Mouse (Mus musculus) CH12.LX (cell line): ENCODE results near the gene 9130019O22Rik. TPM values are rescaled to one million over a fixed set of nuclear protein-coding genes. Genes with fewer than 3 reads are reported as not detected.
A peak's percentile ranks its signal among the peaks of the same experiment; 100 is the strongest.

Experiments used
- DNase-seq: peaks from one replicate; pipeline ENCODE4 v3.0.0-alpha.2; 2013; ENCODE audit errors: extremely low read depth
- H3K27ac ChIP-seq: 2 replicates; pipeline ENCODE4 v1.5.1; 2012; ENCODE audit warnings: low read depth, mild to moderate bottlenecking, control low read depth, moderate library complexity; ENCODE audit not compliant: insufficient read depth
- H3K27me3 ChIP-seq: replicated peaks from 2 replicates; pipeline ENCODE3; 2012; ENCODE audit warnings: inconsistent platforms
- H3K36me3 ChIP-seq, 2 experiments: replicated peaks in 1 of 2; 2 replicates each; pipeline versions ENCODE3 to v1.6.1; 2012; ENCODE audit warnings: inconsistent platforms in 1 of 2, low read length in 1 of 2, mild to moderate bottlenecking in 1 of 2, mixed read lengths in 1 of 2, moderate library complexity in 1 of 2; ENCODE audit not compliant: control insufficient read depth in 1 of 2, insufficient read depth in 1 of 2
- H3K4me1 ChIP-seq, 2 experiments: 2 replicates each; pipeline ENCODE4 v1.6.1; 2012; ENCODE audit warnings: inconsistent platforms in 1 of 2, moderate library complexity in 1 of 2; ENCODE audit not compliant: insufficient read depth in 2 of 2, control insufficient read depth in 1 of 2
- H3K4me2 ChIP-seq: 2 replicates; pipeline ENCODE4 v1.6.1; 2012; ENCODE audit warnings: low read depth, mild to moderate bottlenecking, control low read depth; ENCODE audit not compliant: poor library complexity, insufficient read depth, severe bottlenecking
- H3K4me3 ChIP-seq, 3 experiments: fragments of 150-350 bp in 1 of 3; sonication (generic) in 1 of 3; replicated peaks in 1 of 3; 2 replicates each; pipeline versions ENCODE3 to v1.5.1; 2011 to 2012; ENCODE audit warnings: low read depth in 2 of 3, low read length in 2 of 3, mild to moderate bottlenecking in 2 of 3, moderate library complexity in 2 of 3, control low read depth in 1 of 3, improper control_type of control experiment in 1 of 3, inconsistent platforms in 1 of 3, mixed read lengths in 1 of 3; ENCODE audit not compliant: poor library complexity in 1 of 3
- H3K79me2 ChIP-seq: replicated peaks from 2 replicates; pipeline ENCODE4 v1.6.1; 2012; ENCODE audit warnings: mild to moderate bottlenecking, moderate library complexity; ENCODE audit not compliant: control insufficient read depth, poor library complexity, insufficient read depth, severe bottlenecking; ENCODE audit errors: extremely low read depth
- H3K9ac ChIP-seq: 2 replicates; pipeline ENCODE4 v1.6.1; 2012; ENCODE audit warnings: low read depth, mild to moderate bottlenecking, control low read depth, moderate library complexity; ENCODE audit not compliant: insufficient read depth
- H3K9me3 ChIP-seq: replicated peaks from 2 replicates; pipeline ENCODE3; 2012; ENCODE audit warnings: low read length, inconsistent platforms, mixed read lengths
- BHLHE40 ChIP-seq: IDR thresholded peaks from 2 replicates; pipeline ENCODE4 v1.6.1; 2011; ENCODE audit warnings: mild to moderate bottlenecking, low read depth, low read length, improper control_type of control experiment
- CHD1 ChIP-seq: IDR thresholded peaks from 2 replicates; pipeline ENCODE4 v1.6.1; 2012; ENCODE audit warnings: low read depth, low read length, improper control_type of control experiment, inconsistent platforms
- CHD2 ChIP-seq: IDR thresholded peaks from 2 replicates; pipeline ENCODE4 v1.6.1; 2011; ENCODE audit warnings: low read length, improper control_type of control experiment
- CTCF ChIP-seq, 2 experiments: IDR thresholded peaks in 1 of 2; conservative IDR thresholded peaks in 1 of 2; 2 replicates each; pipeline ENCODE4 v1.5.1; 2011 to 2012; ENCODE audit warnings: low read depth in 2 of 2, low read length in 2 of 2, improper control_type of control experiment in 1 of 2, inconsistent platforms in 1 of 2, mild to moderate bottlenecking in 1 of 2, moderate library complexity in 1 of 2
- E2F4 ChIP-seq: IDR thresholded peaks from 2 replicates; pipeline ENCODE4 v1.6.1; 2011; ENCODE audit warnings: low read depth, low read length, improper control_type of control experiment; ENCODE audit not compliant: insufficient replicate concordance
- ELF1 ChIP-seq: IDR thresholded peaks from 2 replicates; pipeline ENCODE4 v1.6.1; 2014; ENCODE audit warnings: low read depth, mild to moderate bottlenecking, inconsistent platforms, low read length, improper control_type of control experiment
- EP300 ChIP-seq: IDR thresholded peaks from 2 replicates; pipeline ENCODE4 v1.6.1; 2011; ENCODE audit warnings: low read length, improper control_type of control experiment
- ETS1 ChIP-seq: conservative IDR thresholded peaks from 2 replicates; pipeline ENCODE4 v1.6.1; 2012; ENCODE audit warnings: low read depth, mild to moderate bottlenecking, inconsistent platforms, low read length, improper control_type of control experiment, moderate library complexity
- GABPA ChIP-seq: IDR thresholded peaks from 2 replicates; pipeline ENCODE4 v1.6.1; 2012; ENCODE audit warnings: low read depth, low read length, improper control_type of control experiment, inconsistent platforms; ENCODE audit not compliant: insufficient replicate concordance
- HCFC1 ChIP-seq: IDR thresholded peaks from 2 replicates; pipeline ENCODE4 v1.6.1; 2012; ENCODE audit warnings: low read depth, mild to moderate bottlenecking, inconsistent platforms, low read length, improper control_type of control experiment
- IRF4 ChIP-seq: IDR thresholded peaks from 2 replicates; pipeline ENCODE4 v1.6.1; 2014; ENCODE audit warnings: low read depth, mild to moderate bottlenecking, inconsistent platforms, low read length, improper control_type of control experiment
- JUN ChIP-seq: IDR thresholded peaks from 2 replicates; pipeline ENCODE4 v1.6.1; 2011; ENCODE audit warnings: low read depth, mild to moderate bottlenecking, low read length, improper control_type of control experiment, moderate library complexity; ENCODE audit not compliant: insufficient read depth
- JUND ChIP-seq: conservative IDR thresholded peaks from 2 replicates; pipeline ENCODE4 v1.6.1; 2011; ENCODE audit warnings: low read depth, low read length, improper control_type of control experiment
- KAT2A ChIP-seq: IDR thresholded peaks from 2 replicates; pipeline ENCODE4 v1.6.1; 2012; ENCODE audit warnings: low read length, improper control_type of control experiment, inconsistent platforms; ENCODE audit not compliant: insufficient replicate concordance
- MAFK ChIP-seq: IDR thresholded peaks from 2 replicates; pipeline ENCODE4 v1.6.1; 2011; ENCODE audit warnings: low read length, improper control_type of control experiment; ENCODE audit not compliant: insufficient replicate concordance
- MAX ChIP-seq: IDR thresholded peaks from 2 replicates; pipeline ENCODE4 v1.6.1; 2011; ENCODE audit warnings: low read length, improper control_type of control experiment
- MAZ ChIP-seq: IDR thresholded peaks from 2 replicates; pipeline ENCODE4 v1.6.1; 2012; ENCODE audit warnings: low read depth, mild to moderate bottlenecking, inconsistent platforms, low read length, improper control_type of control experiment, moderate library complexity
- MEF2A ChIP-seq: IDR thresholded peaks from 2 replicates; pipeline ENCODE4 v1.6.1; 2014; ENCODE audit warnings: low read depth, mild to moderate bottlenecking, inconsistent platforms, low read length, improper control_type of control experiment, borderline replicate concordance
- MXI1 ChIP-seq: IDR thresholded peaks from 2 replicates; pipeline ENCODE4 v1.6.1; 2011; ENCODE audit warnings: mild to moderate bottlenecking, low read depth, low read length, improper control_type of control experiment
- MYC ChIP-seq: IDR thresholded peaks from 2 replicates; pipeline ENCODE4 v1.6.1; 2011; ENCODE audit warnings: low read depth, mild to moderate bottlenecking, improper control_type of control experiment, low read length
- NELFE ChIP-seq: IDR thresholded peaks from 2 replicates; pipeline ENCODE4 v1.6.1; 2011; ENCODE audit warnings: low read depth, low read length, improper control_type of control experiment
- NRF1 ChIP-seq: IDR thresholded peaks from 2 replicates; pipeline ENCODE4 v1.6.1; 2014; ENCODE audit warnings: low read depth, mild to moderate bottlenecking, inconsistent platforms, low read length, improper control_type of control experiment, moderate library complexity
- PAX5 ChIP-seq: IDR thresholded peaks from 2 replicates; pipeline ENCODE4 v1.6.1; 2012; ENCODE audit warnings: low read length, inconsistent platforms, mixed read lengths
- POLR2A ChIP-seq: IDR thresholded peaks from 2 replicates; pipeline ENCODE4 v1.6.1; 2011; ENCODE audit warnings: low read depth, mild to moderate bottlenecking, improper control_type of control experiment, low read length
- POLR2AphosphoS2 ChIP-seq: IDR thresholded peaks from 2 replicates; pipeline ENCODE4 v1.6.1; 2011; ENCODE audit warnings: low read depth, low read length, improper control_type of control experiment
- RAD21 ChIP-seq: IDR thresholded peaks from 2 replicates; pipeline ENCODE4 v1.6.1; 2011; ENCODE audit warnings: low read depth, mild to moderate bottlenecking, low read length, improper control_type of control experiment, moderate library complexity
- RCOR1 ChIP-seq: conservative IDR thresholded peaks from 2 replicates; pipeline ENCODE4 v1.6.1; 2012; ENCODE audit warnings: low read depth, mild to moderate bottlenecking, inconsistent platforms, low read length, improper control_type of control experiment
- SIN3A ChIP-seq: IDR thresholded peaks from 2 replicates; pipeline ENCODE4 v1.6.1; 2012; ENCODE audit warnings: low read length, improper control_type of control experiment, inconsistent platforms
- SMC3 ChIP-seq: IDR thresholded peaks from 2 replicates; pipeline ENCODE4 v1.6.1; 2011; ENCODE audit warnings: low read depth, low read length, improper control_type of control experiment
- TBP ChIP-seq: conservative IDR thresholded peaks from 2 replicates; pipeline ENCODE4 v1.6.1; 2011; ENCODE audit warnings: low read depth, low read length, improper control_type of control experiment
- TCF12 ChIP-seq: IDR thresholded peaks from 2 replicates; pipeline ENCODE4 v1.6.1; 2014; ENCODE audit warnings: low read depth, mild to moderate bottlenecking, inconsistent platforms, low read length, improper control_type of control experiment
- UBTF ChIP-seq: IDR thresholded peaks from 2 replicates; pipeline ENCODE4 v1.6.1; 2012; ENCODE audit warnings: low read depth, mild to moderate bottlenecking, inconsistent platforms, low read length, improper control_type of control experiment, moderate library complexity
- USF1 ChIP-seq: IDR thresholded peaks from 2 replicates; pipeline ENCODE4 v1.6.1; 2014; ENCODE audit warnings: low read depth, mild to moderate bottlenecking, inconsistent platforms, low read length, improper control_type of control experiment
- USF2 ChIP-seq: conservative IDR thresholded peaks from 2 replicates; pipeline ENCODE4 v1.6.1; 2011; ENCODE audit warnings: low read depth, low read length, improper control_type of control experiment
- ZC3H11A ChIP-seq: IDR thresholded peaks from 2 replicates; pipeline ENCODE4 v1.6.1; 2012; ENCODE audit warnings: low read depth, mild to moderate bottlenecking, inconsistent platforms, low read length, improper control_type of control experiment
- ZKSCAN1 ChIP-seq: IDR thresholded peaks from 2 replicates; pipeline ENCODE4 v1.6.1; 2012; ENCODE audit warnings: low read depth, inconsistent platforms, low read length, improper control_type of control experiment, borderline replicate concordance
- ZMIZ1 ChIP-seq: IDR thresholded peaks from 2 replicates; pipeline ENCODE4 v1.6.1; 2012; ENCODE audit warnings: low read depth, mild to moderate bottlenecking, inconsistent platforms, low read length, improper control_type of control experiment
- ZNF384 ChIP-seq: IDR thresholded peaks from 2 replicates; pipeline ENCODE4 v1.6.1; 2012; ENCODE audit warnings: low read depth, low read length, improper control_type of control experiment, inconsistent platforms
- dilution Hi-C: fragments of 300-500 bp; cut with MboI; formaldehyde crosslinking; loops from 2 replicates; pipeline ENCODE4 v1.14.3; 2020; ENCODE audit warnings: low sequenced_read_pairs; ENCODE audit not compliant: extremely low pct_unique_long_range_greater_than_20kb, extremely low pct_ligation_motif_present
- in situ Hi-C: fragments of 300-500 bp; cut with MboI; formaldehyde crosslinking; loops from 3 replicates; pipeline ENCODE4 v1.14.3; 2019; ENCODE audit warnings: low sequenced_read_pairs, low pct_ligation_motif_present, low pct_unique_long_range_greater_than_20kb, mixed read lengths
- polyA plus RNA-seq: library from polyadenylated mRNA; unstranded; fragments of >175 nt; gene quantifications from 2 replicates; pipeline ENCODE4 v1.2.1, GENCODE M21; 2012; ENCODE audit warnings: low read depth; ENCODE audit not compliant: insufficient read length
- total RNA-seq, 2 experiments: library from RNA; depleted of rRNA; stranded (reverse); fragments of 300-350 nt in 1 of 2; fragments of >200 nt in 1 of 2; gene quantifications; 2 replicates each; pipeline ENCODE4 v1.2.3; 2012 to 2014

9130019O22Rik gene
- 4.2 and 5.0 TPM in 2 replicates for total RNA-seq (2012; rRNA removed)
- total RNA-seq (2014; rRNA removed): 3.1 and 4.0 TPM in 2 replicates
- polyA plus RNA-seq: 2.7 and 3.3 TPM in 2 replicates

DNA sequence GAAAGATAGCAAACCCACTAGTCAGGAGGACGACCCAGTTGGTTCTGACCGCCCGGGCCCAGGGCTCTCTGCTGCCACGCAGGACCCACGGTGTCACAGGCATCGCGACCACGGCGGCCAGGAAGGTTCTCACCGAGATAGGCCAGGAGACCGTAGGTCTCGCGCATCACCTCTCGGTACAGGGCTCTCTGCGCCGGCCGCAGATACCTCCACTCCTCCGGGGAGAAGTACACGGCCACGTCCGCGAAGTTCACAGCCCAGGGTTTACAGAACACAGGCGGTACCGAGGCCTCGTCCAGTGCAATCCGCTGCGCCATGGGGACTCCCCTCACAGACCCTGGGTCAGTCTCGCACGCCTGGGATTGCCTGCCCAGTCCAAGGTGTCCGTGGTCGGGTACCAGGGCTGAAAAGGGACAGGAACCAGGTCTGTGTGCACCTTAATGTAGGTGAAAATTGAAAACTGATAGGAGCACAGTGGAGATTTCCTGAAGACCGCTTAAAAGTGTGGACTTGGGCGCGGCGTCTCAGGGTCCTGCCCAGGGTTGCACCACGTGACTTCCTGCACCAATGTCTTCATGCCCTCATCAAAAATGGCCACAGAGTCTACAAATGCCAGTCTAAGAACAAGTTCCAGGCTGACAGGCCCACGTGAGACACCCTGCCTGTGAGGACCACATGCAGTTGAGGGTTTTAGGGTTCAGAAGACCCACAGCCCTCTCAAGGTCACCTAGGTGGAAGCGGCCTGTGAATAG, at the start of gene 9130019O22Rik:
Gene 9130019O22Rik (minus strand): TSS at position 526 of the 752 bp plus-strand sequence.
- Histone ChIP-seq H3K4me2 (peak within 1 kb of the TSS; percentile 71), H3K4me3 (peak within 1 kb of the TSS; percentile 62 to 66 (median 64)), H3K79me2 (no peaks in the 10 kb centered on the region), H3K27ac (no peak within 1 kb of the TSS), H3K36me3 (peaks cover 15 to 30% of the 10 kb centered on the region in 2 experiments), H3K4me1 (no peaks in the 10 kb centered on the region), H3K27me3 (no peaks in the 10 kb centered on the region), H3K9me3 (peaks cover 11% of the 10 kb centered on the region), H3K9ac (peak within 1 kb of the TSS; percentile 66)
- in situ Hi-C loops: no loop called here
- dilution Hi-C loops: no loop called here
- peak; percentile 95 for DNase-seq
- TF ChIP-seq POLR2AphosphoS2 (0 out of 2 replicates have a peak, but pooled peaks have one; percentile 30), CTCF (conservative IDR thresholded peaks at IDR 0.05 in 1 of 2, IDR thresholded peaks at IDR 0.05 in 1 of 2; ENCODE audit: low read depth in 2 of 2, low read length in 2 of 2) (no peak), ZNF384 (no peak), UBTF (no peak), ETS1 (no peak), E2F4 (no peak), MEF2A (peak; percentile 18; the same call in 1 of the 2 replicates), EP300 (no peak), JUN (no peak), CHD1 (no peak), TCF12 (peak; percentile 34), SIN3A (peak; percentile 63), HCFC1 (peak; percentile 87), KAT2A (peak; percentile 49; the same call in 1 of the 2 replicates), ZMIZ1 (peak; percentile 57), IRF4 (no peak), ZC3H11A (no peak), MXI1 (peak; percentile 61; the same call in 1 of the 2 replicates), RCOR1 (no peak), JUND (no peak), MYC (peak; percentile 79; the same call in 1 of the 2 replicates), SMC3 (no peak), GABPA (no peak), NELFE (peak; percentile 76), USF2 (peak; percentile 97), MAZ (no peak), BHLHE40 (peak; percentile 79), ELF1 (peak; percentile 58), MAX (peak; percentile 98), USF1 (peak; percentile 95), TBP (peak; percentile 89), NRF1 (peak; percentile 69), PAX5 (no peak), POLR2A (peak; percentile 82), ZKSCAN1 (no peak), RAD21 (no peak), MAFK (no peak), CHD2 (no peak)
